Mouse (Mus musculus) forebrain, embryonic 13.5 days (tissue): ENCODE data around the gene Dnajb4. TPM values are rescaled to one million over a fixed set of nuclear protein-coding genes. Genes with fewer than 3 reads are reported as not detected.
"Not testable (repeated sequence)": the region's sequence is repeated elsewhere in the genome, so short reads cannot be mapped to it uniquely, and the experiment has no call there.

ENCODE experiments used
- ATAC-seq: fragments of 200-750 bp; cut with Nextera tagmentation; 2 replicates; pipeline ENCODE4 v1.8.0; 2017
- H3K27ac ChIP-seq: fragments of 300-500 bp; sonication (generic); 2 replicates; pipeline ENCODE4 v1.5.1; 2015; ENCODE audit warnings: inconsistent platforms, mild to moderate bottlenecking, moderate library complexity
- H3K27me3 ChIP-seq: fragments of 300-500 bp; sonication (generic); 2 replicates; pipeline ENCODE4 v1.6.1; 2015; ENCODE audit warnings: mild to moderate bottlenecking, inconsistent platforms
- H3K36me3 ChIP-seq: fragments of 300-500 bp; sonication (generic); 2 replicates; pipeline ENCODE4 v1.6.1; 2015; ENCODE audit warnings: mild to moderate bottlenecking, inconsistent platforms; ENCODE audit not compliant: poor library complexity, severe bottlenecking
- H3K4me1 ChIP-seq: fragments of 300-500 bp; sonication (generic); 2 replicates; pipeline ENCODE4 v1.6.1; 2015; ENCODE audit warnings: inconsistent platforms
- H3K4me2 ChIP-seq: fragments of 300-500 bp; sonication (generic); 2 replicates; pipeline ENCODE4 v1.6.1; 2015; ENCODE audit warnings: inconsistent platforms, mild to moderate bottlenecking, moderate library complexity
- H3K4me3 ChIP-seq: fragments of 300-500 bp; sonication (generic); 2 replicates; pipeline ENCODE4 v1.5.1; 2015; ENCODE audit warnings: mild to moderate bottlenecking, inconsistent platforms
- H3K9ac ChIP-seq: fragments of 300-500 bp; sonication (generic); 2 replicates; pipeline ENCODE4 v1.6.1; 2015; ENCODE audit warnings: mild to moderate bottlenecking, inconsistent platforms
- H3K9me3 ChIP-seq: fragments of 300-500 bp; sonication (generic); replicated peaks from 2 replicates; pipeline ENCODE4 v1.6.1; 2016; ENCODE audit warnings: inconsistent platforms
- WGBS: fragments of 180-500 bp; shearing (Covaris S2); methylation state at CpG from one replicate; pipeline ENCODE4 v1.1.7; 2015; 5-methylcytosine and 5-hydroxymethylcytosine counted together
- polyA plus RNA-seq: library from polyadenylated mRNA; unstranded; fragments of >200 nt; fragmentation: Nextera tagmentation; extraction: Ambion mirVana; gene quantifications from 2 replicates; pipeline ENCODE4 v1.2.1, GENCODE M21; 2015

Gene Dnajb4
- polyA plus RNA-seq, result 23.8 and 28.9 TPM in 2 replicates

- Histone ChIP-seq H3K9ac (peak within 1 kb of the TSS; percentile 100), H3K4me2 (peak within 1 kb of the TSS; percentile 80), H3K4me1 (peaks cover 34% of the 10 kb centered on the region), H3K4me3 (peak within 1 kb of the TSS; percentile 97), H3K9me3 (no peaks in the 10 kb centered on the region), H3K27ac (peak within 1 kb of the TSS; percentile 100), H3K36me3 (peaks cover 12% of the 10 kb centered on the region; the same call in 1 of the 2 replicates), H3K27me3 (no peaks in the 10 kb centered on the region)
- under 1% methylated on average over 80 of the region's 85 CpGs for WGBS
- peak; percentile 97 for ATAC-seq
Observed at GRCm38 (mm10) chr3:152209967-152210634, at the start of gene Dnajb4, which contains the start of gene Fubp1. Gene Dnajb4, minus strand, starts transcription at chr3:152210302. Gene Fubp1, plus strand, starts transcription at chr3:152210422.

GRCm38 (mm10) chr3:152259409-152259808 is 49.3 kb upstream of the Dnajb4 start:
- not testable (repeated sequence) for H3K9ac ChIP-seq, H3K4me3 ChIP-seq, H3K4me1 ChIP-seq, H3K9me3 ChIP-seq, H3K27ac ChIP-seq, H3K36me3 ChIP-seq, H3K4me2 ChIP-seq
- H3K27me3 ChIP-seq, result peaks cover 29% of the 10 kb centered on the region
- WGBS, result 49% methylated on average over 8 of the region's 9 CpGs
- ATAC-seq, result peak; percentile 70

GRCm38 (mm10) chr3:152257528-152257927 is 47.4 kb upstream of the Dnajb4 start:
- Histone ChIP-seq H3K4me3 (no peak overlapping the region), H3K36me3 (no peaks in the 10 kb centered on the region), H3K4me1 (no peaks in the 10 kb centered on the region), H3K27ac (no peak overlapping the region), H3K9ac (no peak overlapping the region), H3K4me2 (no peak overlapping the region), H3K9me3 (no peaks in the 10 kb centered on the region), H3K27me3 (peaks cover 15% of the 10 kb centered on the region)
- WGBS, result 87% methylated on average over 3 of the region's 3 CpGs
- no peak for ATAC-seq

GRCm38 (mm10) chr3:152250487-152250886 is 40.4 kb upstream of the Dnajb4 start:
- no peak overlapping the region for H3K9ac ChIP-seq
- H3K9me3 ChIP-seq, result no peaks in the 10 kb centered on the region
- no peaks in the 10 kb centered on the region for H3K36me3 ChIP-seq
- no peak for ATAC-seq
- no peak overlapping the region for H3K4me3 ChIP-seq
- H3K27me3 ChIP-seq, result no peaks in the 10 kb centered on the region
- 88% methylated on average over 1 of the region's 1 CpGs for WGBS
- no peak overlapping the region for H3K4me2 ChIP-seq
- H3K4me1 ChIP-seq, result no peaks in the 10 kb centered on the region
- no peak overlapping the region for H3K27ac ChIP-seq

GRCm38 (mm10) chr3:152247708-152248107 is 37.6 kb upstream of the Dnajb4 start:
- 90% methylated on average over 12 of the region's 12 CpGs for WGBS
- Histone ChIP-seq H3K27me3 (no peaks in the 10 kb centered on the region), H3K4me1 (no peaks in the 10 kb centered on the region), H3K27ac (no peak overlapping the region), H3K4me3 (no peak overlapping the region), H3K9ac (no peak overlapping the region), H3K4me2 (no peak overlapping the region), H3K9me3 (no peaks in the 10 kb centered on the region), H3K36me3 (no peaks in the 10 kb centered on the region)
- ATAC-seq, result no peak

- Histone ChIP-seq H3K9ac (no peak overlapping the region), H3K4me2 (no peak overlapping the region), H3K4me1 (no peaks in the 10 kb centered on the region), H3K27ac (no peak overlapping the region), H3K4me3 (no peak overlapping the region), H3K36me3 (peaks cover 7% of the 10 kb centered on the region; the same call in 1 of the 2 replicates), H3K9me3 (no peaks in the 10 kb centered on the region), H3K27me3 (no peaks in the 10 kb centered on the region)
- whole genome bisulfite sequencing, result 74% methylated on average over 5 of the region's 5 CpGs
- peak; percentile 36 for ATAC-seq
Observed at GRCm38 (mm10) chr3:152245273-152245910, 35.3 kb upstream of the Dnajb4 start.

- H3K27me3 ChIP-seq, result no peaks in the 10 kb centered on the region
- WGBS, result 78% methylated on average over 4 of the region's 4 CpGs
- no peak overlapping the region for H3K27ac ChIP-seq
- H3K4me2 ChIP-seq, result no peak overlapping the region
- H3K9ac ChIP-seq, result no peak overlapping the region
- peaks cover 24% of the 10 kb centered on the region for H3K36me3 ChIP-seq
- H3K4me3 ChIP-seq, result no peak overlapping the region
- ATAC-seq, result no peak
- no peaks in the 10 kb centered on the region for H3K4me1 ChIP-seq
- H3K9me3 ChIP-seq, result no peaks in the 10 kb centered on the region
Observed at GRCm38 (mm10) chr3:152243304-152243703, 33.2 kb upstream of the Dnajb4 start.

- H3K9me3 ChIP-seq, result no peaks in the 10 kb centered on the region
- no peak overlapping the region for H3K4me2 ChIP-seq
- no peak overlapping the region for H3K9ac ChIP-seq
- peaks cover 35% of the 10 kb centered on the region for H3K36me3 ChIP-seq
- no peaks in the 10 kb centered on the region for H3K4me1 ChIP-seq
- H3K27me3 ChIP-seq, result no peaks in the 10 kb centered on the region
- H3K27ac ChIP-seq, result no peak overlapping the region
- H3K4me3 ChIP-seq, result no peak overlapping the region
- no peak for ATAC-seq
- 85% methylated on average over 3 of the region's 3 CpGs for WGBS
Observed at GRCm38 (mm10) chr3:152241098-152241497, 31.0 kb upstream of the Dnajb4 start.

GRCm38 (mm10) chr3:152239592-152239991 is 29.5 kb upstream of the Dnajb4 start:
- WGBS, result 94% methylated on average over 1 of the region's 1 CpGs
- ATAC-seq, result no peak
- Histone ChIP-seq H3K4me2 (no peak overlapping the region), H3K27ac (no peak overlapping the region), H3K36me3 (peaks cover 44% of the 10 kb centered on the region), H3K9ac (no peak overlapping the region), H3K27me3 (no peaks in the 10 kb centered on the region), H3K4me3 (no peak overlapping the region), H3K4me1 (no peaks in the 10 kb centered on the region), H3K9me3 (no peaks in the 10 kb centered on the region)

GRCm38 (mm10) chr3:152238836-152239235 is 28.7 kb upstream of the Dnajb4 start:
- no peak overlapping the region for H3K27ac ChIP-seq
- ATAC-seq, result peak; percentile 14; the same call in 1 of the 2 replicates
- H3K9ac ChIP-seq, result no peak overlapping the region
- H3K9me3 ChIP-seq, result no peaks in the 10 kb centered on the region
- no peaks in the 10 kb centered on the region for H3K27me3 ChIP-seq
- no peak overlapping the region for H3K4me2 ChIP-seq
- WGBS, result 65% methylated on average over 2 of the region's 2 CpGs
- no peaks in the 10 kb centered on the region for H3K4me1 ChIP-seq
- H3K36me3 ChIP-seq, result peaks cover 49% of the 10 kb centered on the region
- H3K4me3 ChIP-seq, result no peak overlapping the region

- no peak for ATAC-seq
- peaks cover 65% of the 10 kb centered on the region for H3K36me3 ChIP-seq
Observed at GRCm38 (mm10) chr3:152235805-152236204, 25.7 kb upstream of the Dnajb4 start.

GRCm38 (mm10) chr3:152235238-152235637 is 25.1 kb upstream of the Dnajb4 start:
- Histone ChIP-seq H3K9me3 (no peaks in the 10 kb centered on the region), H3K4me2 (no peak overlapping the region), H3K4me3 (no peak overlapping the region), H3K27me3 (no peaks in the 10 kb centered on the region), H3K9ac (no peak overlapping the region), H3K4me1 (no peaks in the 10 kb centered on the region), H3K27ac (no peak overlapping the region), H3K36me3 (peaks cover 64% of the 10 kb centered on the region)
- ATAC-seq, result no peak
- WGBS, result 98% methylated on average over 1 of the region's 1 CpGs

More at GRCm38 (mm10) chr3:152235805-152236204, 25.7 kb upstream of the Dnajb4 start:
- no peak overlapping the region for H3K9ac ChIP-seq
- WGBS, result 96% methylated on average over 1 of the region's 1 CpGs
- H3K4me1 ChIP-seq, result no peaks in the 10 kb centered on the region
- H3K9me3 ChIP-seq, result no peaks in the 10 kb centered on the region
- no peak overlapping the region for H3K27ac ChIP-seq
- no peak overlapping the region for H3K4me3 ChIP-seq
- H3K4me2 ChIP-seq, result no peak overlapping the region
- no peaks in the 10 kb centered on the region for H3K27me3 ChIP-seq
